Mouse (Mus musculus) heart, adult 9 months (tissue): Measurements from ENCODE around the gene Olfr1564.
"Not testable (repeated sequence)": the region's sequence is repeated elsewhere in the genome, so short reads cannot be mapped to it uniquely, and the experiment has no call there.

ENCODE experiments used
- DNase-seq, 2 experiments: peaks; one replicate each; pipeline ENCODE4 v3.0.0; 2022; ENCODE audit warnings: low spot score in 2 of 2

Olfr1564 gene

GRCm38 (mm10) chr17:33221590-33221989 lies at the start of gene Olfr1564:
Olfr1564 (minus strand) TSS chr17:33221690.
- no peak for DNase-seq

GRCm38 (mm10) chr17:33268907-33269306 lies 47.4 kb upstream of the Olfr1564 start:
- DNase-seq: no peak

- no peak for DNase-seq
These were observed 42.9 kb upstream of the Olfr1564 start, which contains the start of gene Olfr63 for GRCm38 (mm10) chr17:33264376-33264775. Olfr63 (plus strand) TSS chr17:33264676.

GRCm38 (mm10) chr17:33255319-33255657 lies 33.8 kb upstream of the Olfr1564 start:
- DNase-seq: not testable (repeated sequence)

- not testable (repeated sequence) for DNase-seq
These were observed 33.2 kb upstream of the Olfr1564 start, which contains the start of gene Zfp955a for GRCm38 (mm10) chr17:33254530-33255318. Zfp955a (minus strand) TSS chr17:33255145.

- not testable (repeated sequence) for DNase-seq
These were observed 15.2 kb upstream of the Olfr1564 start for GRCm38 (mm10) chr17:33236646-33237045.

GRCm38 (mm10) chr17:33191002-33191401 lies 30.5 kb downstream of the Olfr1564 start, which contains the start of gene Olfr239:
Olfr239 (plus strand) TSS chr17:33191302.
- not testable (repeated sequence) for DNase-seq

GRCm38 (mm10) chr17:33168147-33168546 lies 53.3 kb downstream of the Olfr1564 start, which contains the start of gene Olfr55:
Olfr55 (plus strand) TSS chr17:33168447.
- DNase-seq: not testable (repeated sequence)
